Mouse (Mus musculus): Measurements from ENCODE around the gene Doxl2. TPM values are rescaled to one million over a fixed set of nuclear protein-coding genes. Genes with fewer than 3 reads are reported as not detected.

Doxl2 gene
- polyA plus RNA-seq, 1 experiment from 2014 or later: not detected

Other genes starting within 250 kb of the Doxl2 start
- 6.5 and 6.7 TPM in 2 replicates for gene Gimap1, start 235.9 kb upstream of the Doxl2 start, polyA plus RNA-seq (2015; fragmentation: Nextera tagmentation; extraction: Ambion mirVana)
- 1.2 and 2.3 TPM in 2 replicates for gene Gimap5, start 228.8 kb upstream of the Doxl2 start, polyA plus RNA-seq (2015; fragmentation: Nextera tagmentation; extraction: Ambion mirVana)
- gene Gimap3, start 204.1 kb upstream of the Doxl2 start, polyA plus RNA-seq (2015; fragmentation: Nextera tagmentation; extraction: Ambion mirVana): not detected in 2 replicates
- 23.0 and 27.2 TPM in 2 replicates for gene Tmem176a, start 134.0 kb upstream of the Doxl2 start, polyA plus RNA-seq (2015; fragmentation: Nextera tagmentation; extraction: Ambion mirVana)
- gene Tmem176b, start 133.5 kb upstream of the Doxl2 start, polyA plus RNA-seq (2015; fragmentation: Nextera tagmentation; extraction: Ambion mirVana): 111 and 139 TPM in 2 replicates
- not detected in 2 replicates for gene Aoc1, start 102.1 kb upstream of the Doxl2 start, polyA plus RNA-seq (2015; fragmentation: Nextera tagmentation; extraction: Ambion mirVana)
- not detected in 2 replicates for gene 1600015I10Rik, start 45.1 kb upstream of the Doxl2 start, polyA plus RNA-seq (2015; fragmentation: Nextera tagmentation; extraction: Ambion mirVana)
- not detected in 2 replicates for gene Svs1, start 11.9 kb downstream of the Doxl2 start, polyA plus RNA-seq (2015; fragmentation: Nextera tagmentation; extraction: Ambion mirVana)
- gene Gpnmb, start 61.6 kb downstream of the Doxl2 start, polyA plus RNA-seq (2015; fragmentation: Nextera tagmentation; extraction: Ambion mirVana): 0.23 and 1.4 TPM in 2 replicates
- 62.1 and 68.5 TPM in 2 replicates for gene Malsu1, start 98.8 kb downstream of the Doxl2 start, polyA plus RNA-seq (2015; fragmentation: Nextera tagmentation; extraction: Ambion mirVana)
- gene Igf2bp3, start 240.0 kb downstream of the Doxl2 start, polyA plus RNA-seq (2015; fragmentation: Nextera tagmentation; extraction: Ambion mirVana): 23.3 and 24.9 TPM in 2 replicates

Measured in hindbrain, embryonic 15.5 days (tissue).